Mouse (Mus musculus): ENCODE results near the gene Prph2.

DNA sequence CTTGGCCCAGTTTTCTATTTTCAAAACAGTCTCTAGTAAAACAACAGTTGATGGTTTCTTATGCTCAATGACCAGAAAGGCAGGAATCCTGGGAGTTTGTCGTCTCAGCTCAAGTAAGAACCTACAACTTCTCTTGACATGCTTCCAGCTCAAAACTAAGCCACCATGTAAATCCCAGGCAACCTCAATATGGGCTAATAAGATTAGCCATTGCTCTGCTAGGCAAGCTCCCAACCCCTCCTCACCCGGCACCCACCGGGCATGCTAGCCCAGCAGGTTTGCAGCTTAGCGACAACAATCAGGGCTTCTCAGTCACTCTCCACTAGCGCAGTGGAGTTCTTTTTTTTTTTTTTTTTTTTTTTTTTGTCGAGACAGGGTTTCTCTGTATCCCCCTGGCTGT is 15.9 kb downstream of the Prph2 start:
- TF ChIP-seq CTCF (IDR thresholded peaks at IDR 0.05; ENCODE audit: borderline replicate concordance, control insufficient read depth, extremely low read depth, insufficient read depth, low read length, poor library complexity) = no peak
- TF ChIP-seq POLR2A (IDR thresholded peaks at IDR 0.05; ENCODE audit: control insufficient read depth, extremely low read depth, insufficient read depth, low read length, poor library complexity) = no peak

All from thymus, adult 2 months (tissue).